ENCODE assay signal across 14 mouse cellular contexts in the genomic region with DNA sequence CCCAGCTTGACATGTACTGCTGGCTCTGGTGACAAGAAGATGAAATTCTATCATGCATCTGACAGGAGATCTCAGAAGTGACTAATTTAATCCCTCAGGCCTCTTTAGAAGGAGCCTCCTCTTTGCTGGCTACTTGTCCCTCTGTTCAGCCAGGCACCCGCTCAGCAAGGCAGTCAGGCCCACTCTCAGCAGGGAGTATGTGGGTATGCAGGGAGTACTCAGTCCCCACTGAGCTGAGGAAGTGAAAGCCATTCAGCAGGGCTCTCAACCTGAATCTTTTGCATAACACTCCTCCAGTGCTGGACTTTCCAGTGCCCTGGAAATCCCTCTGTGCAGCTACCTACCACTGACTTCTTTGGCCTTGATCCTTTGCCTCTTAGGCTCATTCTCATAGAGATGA.
"Had no signal": no experiment of that assay in that cellular context is flagged by ENCODE, and none has a peak within 500 bp of the region (broad histone marks: within the 10 kb centered on the region; RNA-seq: fewer than 3 reads in every experiment).

No protein-coding gene starts in this region.

- H3K27me3 ChIP-seq: liver, embryonic 13.5 days; lung, embryonic 15.5 days; neural tube, embryonic 12.5 days had no signal

- H3K27ac ChIP-seq: kidney, postnatal 0 days; limb, embryonic 12.5 days; liver, embryonic 13.5 days; lung, embryonic 15.5 days; midbrain, embryonic 10.5 days; neural tube, embryonic 12.5 days had no signal

- H3K9ac ChIP-seq: limb, embryonic 12.5 days; liver, embryonic 13.5 days; liver, postnatal 0 days; lung, embryonic 15.5 days; neural tube, embryonic 12.5 days had no signal

- H3K9me3 ChIP-seq: liver, embryonic 13.5 days; lung, embryonic 15.5 days had no signal

- H3K4me1 ChIP-seq: limb, embryonic 12.5 days; liver, embryonic 13.5 days; lung, embryonic 15.5 days; neural tube, embryonic 12.5 days had no signal

- ATAC-seq: liver, postnatal 0 days had no signal

- H3K4me2 ChIP-seq: limb, embryonic 12.5 days; liver, embryonic 13.5 days; lung, embryonic 15.5 days; neural tube, embryonic 12.5 days had no signal

- H3K4me3 ChIP-seq: limb, embryonic 12.5 days; liver, embryonic 13.5 days; lung, embryonic 15.5 days; midbrain, embryonic 10.5 days; myocyte; neural tube, embryonic 12.5 days had no signal

- DNase-seq: kidney, adult 11 months; kidney, postnatal 36 days; layer of hippocampus, adult 9-11 months; liver; liver, embryonic 13.5 days; liver, postnatal 0 days; lung, postnatal 14 days; thymus, postnatal 4 days had no signal

- H3K36me3 ChIP-seq: limb, embryonic 12.5 days; liver, embryonic 13.5 days; lung, embryonic 15.5 days; midbrain, embryonic 10.5 days; neural tube, embryonic 12.5 days had no signal
